Mouse (Mus musculus) kidney, adult 8-10 months (tissue): ENCODE data around the gene Igf1.

Source experiments
- DNase-seq, 2 experiments: peaks; one replicate each; pipeline ENCODE4 v3.0.0; 2022

Gene Igf1

DNA sequence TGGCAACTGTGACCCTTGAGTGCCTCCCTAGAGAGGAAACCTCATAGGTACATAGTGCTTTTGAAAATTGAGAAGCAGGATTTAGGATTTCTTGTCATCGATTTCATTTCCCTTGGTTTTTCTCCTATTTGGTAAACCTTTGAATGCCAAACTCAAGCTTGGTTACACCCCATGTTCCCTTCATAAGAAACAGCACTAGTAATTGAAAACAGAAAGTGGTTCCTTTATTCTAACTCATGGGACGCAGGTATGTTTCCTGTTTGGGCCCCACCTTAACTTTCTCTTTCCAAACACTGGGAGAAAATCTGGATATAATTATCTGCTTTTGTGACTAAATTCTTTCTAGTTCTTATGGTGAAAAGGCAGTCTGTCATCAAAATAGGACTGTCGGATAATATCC lies 40.8 kb downstream of the Igf1 start:
- no peak for DNase-seq

GRCm38 (mm10) chr10:87901916-87902315 lies 43.9 kb downstream of the Igf1 start:
- peak in 1 of 2 experiments; percentile 27 for DNase-seq

DNA sequence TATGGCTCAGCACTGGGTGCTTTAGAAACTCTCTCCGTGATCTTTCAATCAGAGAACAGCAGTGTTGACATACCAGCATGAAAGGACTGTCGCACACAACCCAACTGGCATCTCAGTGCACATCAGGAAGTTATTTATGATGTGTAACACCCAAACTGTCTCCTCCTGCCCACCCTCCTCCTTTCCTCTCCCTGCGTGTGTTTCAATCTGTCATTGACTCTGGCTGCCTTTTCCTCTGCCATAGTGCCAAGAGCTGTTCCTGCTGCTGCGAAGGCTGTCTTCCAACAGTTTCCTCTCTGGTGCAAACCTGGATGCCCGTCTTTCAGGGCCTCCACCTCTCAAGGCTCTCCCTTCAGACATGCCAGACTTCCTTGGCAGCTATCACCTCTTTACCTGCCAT lies 46.3 kb downstream of the Igf1 start:
- DNase-seq: no peak

DNA sequence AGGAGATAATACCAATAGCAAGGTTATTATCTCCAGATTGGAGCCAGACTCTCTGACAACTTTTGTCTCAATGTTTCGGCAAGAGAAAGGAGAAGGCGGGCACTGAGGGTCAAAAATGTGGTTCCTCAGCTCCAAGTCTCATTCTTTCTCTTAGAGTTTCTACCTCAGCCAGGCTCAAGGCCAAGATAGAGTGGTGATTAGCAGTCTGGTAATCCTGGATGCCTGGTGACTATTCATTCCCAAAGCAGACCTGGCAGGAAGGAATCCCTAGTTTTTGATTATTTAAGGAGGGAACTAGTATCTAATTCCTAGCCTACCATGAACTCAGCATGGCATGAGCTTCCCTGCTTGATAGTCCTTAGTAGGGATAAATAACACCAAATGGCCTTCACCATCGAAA lies 47.0 kb downstream of the Igf1 start:
- DNase-seq: no peak

- DNase-seq: no peak
Observed at GRCm38 (mm10) chr10:87906121-87906520, 48.1 kb downstream of the Igf1 start.

- DNase-seq: no peak
Observed at GRCm38 (mm10) chr10:87906757-87907307, 48.8 kb downstream of the Igf1 start.

- DNase-seq: no peak
Observed at GRCm38 (mm10) chr10:87913852-87914251, 55.8 kb downstream of the Igf1 start.

DNA sequence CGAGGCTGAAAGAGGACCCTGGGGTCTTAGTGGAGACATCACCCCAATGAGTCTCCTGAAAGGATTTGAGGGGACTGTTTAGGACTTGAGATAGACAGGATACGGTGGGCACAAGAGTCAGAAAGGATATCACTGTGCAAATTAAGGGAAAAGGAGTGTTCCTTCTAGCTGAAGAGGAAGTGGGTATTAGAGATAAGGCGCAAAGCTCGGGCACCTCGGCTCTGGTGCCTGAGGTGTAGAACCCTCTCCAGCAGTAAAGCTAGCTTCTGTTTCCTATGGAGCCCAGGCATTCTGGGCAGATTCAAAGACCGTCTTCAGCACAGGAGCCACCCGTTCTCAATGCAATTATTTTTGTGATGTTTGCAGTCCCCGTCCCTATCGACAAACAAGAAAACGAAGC lies 56.9 kb downstream of the Igf1 start:
- DNase-seq: no peak

DNA sequence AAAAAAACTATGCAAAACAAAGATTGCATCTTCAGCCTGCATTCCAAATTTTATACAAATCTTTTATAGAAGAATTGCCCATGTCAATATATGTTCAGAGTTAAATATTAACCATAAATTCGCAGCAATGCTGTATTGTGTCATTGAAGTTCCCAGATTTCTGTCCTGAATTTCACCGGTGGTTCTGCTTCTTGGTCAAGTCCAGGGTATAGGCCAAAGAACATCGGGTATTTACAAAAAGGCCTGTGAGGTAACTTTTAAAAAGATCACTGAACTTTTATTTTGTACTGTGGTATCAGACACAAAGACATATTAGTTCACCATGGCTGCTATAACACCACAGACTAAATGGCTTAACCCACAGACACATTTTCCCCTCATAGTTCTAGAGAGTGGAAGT lies 57.7 kb downstream of the Igf1 start:
- DNase-seq: no peak

GRCm38 (mm10) chr10:87922263-87922662 lies 64.2 kb downstream of the Igf1 start:
- no peak for DNase-seq

DNA sequence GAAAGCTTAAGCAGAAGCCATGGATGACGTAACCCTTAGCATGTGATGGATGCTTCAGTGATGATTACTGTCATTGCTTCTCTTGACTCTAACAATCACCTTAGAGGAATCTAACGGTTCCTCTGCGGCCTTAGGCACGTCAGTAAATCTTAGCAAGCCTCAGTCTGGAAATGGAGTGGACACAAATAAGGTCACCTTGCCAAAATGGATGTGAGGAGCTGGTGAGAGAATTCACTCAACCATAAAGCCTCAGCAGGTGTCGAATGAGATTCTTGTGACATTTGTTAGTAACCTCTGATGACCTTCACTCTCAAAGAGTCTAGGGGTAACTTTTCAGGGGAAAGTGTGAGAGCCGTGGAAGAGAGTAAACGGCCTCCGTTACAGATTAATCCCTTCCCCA lies 68.5 kb downstream of the Igf1 start:
- peak; percentile 11 to 49 for DNase-seq

DNA sequence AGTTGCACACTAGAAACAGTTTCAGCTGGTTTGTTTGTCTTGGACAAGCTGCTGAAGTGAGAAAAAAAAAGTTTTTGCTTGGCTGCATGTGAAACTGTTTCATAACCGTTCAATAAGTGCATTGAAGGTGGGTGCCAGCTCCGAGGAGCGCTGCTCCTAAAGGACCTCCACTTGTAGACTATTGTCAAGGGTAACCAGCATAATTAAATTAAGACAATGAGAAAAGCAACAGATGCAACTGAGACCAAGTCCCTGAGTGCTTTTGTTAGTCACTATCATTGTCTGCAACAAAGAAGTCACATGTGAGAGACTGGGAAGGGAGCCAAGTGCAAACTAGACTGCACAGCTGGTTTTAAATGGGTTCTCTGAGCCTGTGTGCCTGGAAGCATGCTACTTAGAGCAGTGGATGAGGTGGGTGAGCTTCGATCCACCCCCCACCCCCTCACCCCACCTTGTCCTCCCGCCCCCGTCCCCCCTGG lies 69.1 kb downstream of the Igf1 start:
- DNase-seq: peak; percentile 60 to 61

- no peak for DNase-seq
Observed at GRCm38 (mm10) chr10:87948192-87948591, 90.1 kb downstream of the Igf1 start.

- DNase-seq: peak; percentile 13 to 19
Observed at GRCm38 (mm10) chr10:87971536-87971935, 113.5 kb downstream of the Igf1 start.

DNA sequence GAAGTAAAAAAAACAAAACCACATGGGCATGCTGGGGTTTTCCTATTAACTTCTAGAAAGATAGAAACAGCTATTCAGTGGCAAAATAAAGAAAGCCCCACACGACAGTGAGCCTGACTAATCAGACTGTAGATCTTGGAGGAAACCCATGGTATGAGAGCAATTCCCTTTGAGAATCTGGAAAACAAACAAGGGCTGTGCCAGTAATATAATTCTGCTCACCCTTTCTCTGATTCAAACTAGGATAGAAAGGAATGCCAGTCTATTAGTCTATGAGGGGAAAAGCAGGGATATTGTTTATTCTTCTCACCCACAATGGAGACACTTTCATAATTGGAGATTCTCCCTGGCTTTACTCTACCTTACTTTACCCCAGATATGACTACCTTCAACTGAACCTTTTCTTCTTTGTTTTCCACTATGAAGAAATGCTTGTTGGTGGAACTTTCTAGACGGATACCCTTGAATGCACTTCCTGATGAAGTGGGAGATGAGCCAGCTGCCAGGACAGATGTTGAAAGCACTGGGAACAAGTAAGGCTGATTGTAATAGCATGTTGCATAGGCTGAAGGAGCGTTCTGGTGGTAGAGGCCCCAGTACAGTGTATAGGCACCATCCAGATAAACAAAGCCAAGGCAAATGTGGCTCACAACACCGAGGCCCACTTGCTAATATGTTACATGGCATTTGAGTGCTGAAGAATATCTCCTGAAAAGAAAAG lies 116.0 kb downstream of the Igf1 start:
- DNase-seq: peak in 1 of 2 experiments; percentile 3

DNA sequence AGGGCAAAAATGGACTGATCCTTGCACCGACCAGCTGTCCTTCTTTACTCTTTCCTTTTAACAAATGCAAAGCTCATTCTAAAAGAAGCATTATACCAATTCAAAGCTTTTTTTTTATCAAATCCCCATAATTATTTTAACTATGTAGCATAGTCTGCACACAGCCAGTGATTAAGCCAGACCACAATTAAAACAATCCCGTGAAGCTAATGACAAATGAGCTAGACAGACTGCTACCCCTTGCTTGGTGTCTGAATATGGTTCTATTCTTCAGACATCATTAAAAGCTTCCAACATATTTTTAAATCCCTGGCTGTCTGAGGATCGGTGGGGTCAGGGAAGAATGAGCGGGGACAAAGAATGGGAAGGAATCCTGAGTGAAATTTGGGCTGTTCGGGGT lies 127.3 kb downstream of the Igf1 start:
- DNase-seq: no peak

DNA sequence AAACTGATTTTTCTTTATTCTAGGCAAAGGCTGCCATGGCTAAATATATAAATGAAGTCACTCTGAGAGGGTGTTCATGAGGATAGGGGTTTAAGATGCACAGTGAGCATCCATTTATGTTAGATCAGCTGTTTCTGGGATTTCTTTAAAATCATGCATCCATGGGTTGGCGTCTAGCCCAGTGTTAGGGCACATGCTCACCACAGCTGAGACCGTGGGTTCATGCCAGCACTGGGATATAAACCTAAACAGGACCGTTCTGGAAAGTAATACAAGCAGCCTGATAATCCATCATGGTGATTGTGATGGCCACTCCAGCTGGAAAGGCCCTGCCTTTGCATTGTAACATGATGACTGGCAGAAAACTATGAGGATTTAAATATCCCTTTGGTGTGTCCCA lies 128.1 kb downstream of the Igf1 start:
- DNase-seq: no peak
